Mouse (Mus musculus) gastrocnemius, postnatal 14 days (tissue): ENCODE measurements around the gene Tmem120b. TPM values are rescaled to one million over a fixed set of nuclear protein-coding genes. Genes with fewer than 3 reads are reported as not detected.

Experiments used
- DNase-seq: peaks from one replicate; pipeline ENCODE4 v3.0.0; 2021; ENCODE audit warnings: mixed read lengths
- intact Hi-C: fragments of 180-260 bp; cut with DNase I; formaldehyde crosslinking; loops from one replicate; pipeline ENCODE4 v1.15.1; 2025; ENCODE audit warnings: low total_unique reads
- total RNA-seq, 2 experiments: library from RNA; stranded (reverse); gene quantifications; 2 replicates each; pipeline ENCODE4 v1.2.3; 2021

Tmem120b gene
- total RNA-seq, 2 experiments from 2014 or later = 11.9 TPM

DNA sequence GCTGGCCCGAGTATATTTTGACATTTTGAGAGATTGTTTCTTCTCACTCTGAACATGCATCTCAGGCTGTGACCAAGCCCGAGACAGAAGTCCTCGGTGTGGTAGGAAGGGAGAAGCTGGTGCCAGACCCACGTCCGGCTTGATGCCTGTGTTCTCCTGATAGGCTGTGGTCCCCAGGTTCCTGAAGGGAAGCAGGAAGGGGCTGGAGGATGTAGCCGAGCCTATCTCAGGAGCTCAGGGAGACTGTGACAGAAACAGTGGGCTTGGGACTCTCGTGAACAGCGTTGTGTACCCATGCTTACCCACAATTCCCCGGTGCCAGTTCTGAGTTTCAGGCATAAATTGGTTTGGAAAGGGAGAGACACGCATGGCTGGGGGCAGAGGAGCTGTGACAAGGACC, 50.6 kb downstream of the Tmem120b start:
- DNase-seq = no peak
- intact Hi-C loops = loop anchor here (5.0 kb wide), 2 partner anchors 33 to 52 kb away; partner anchors contain the start of gene Tmem120b

DNA sequence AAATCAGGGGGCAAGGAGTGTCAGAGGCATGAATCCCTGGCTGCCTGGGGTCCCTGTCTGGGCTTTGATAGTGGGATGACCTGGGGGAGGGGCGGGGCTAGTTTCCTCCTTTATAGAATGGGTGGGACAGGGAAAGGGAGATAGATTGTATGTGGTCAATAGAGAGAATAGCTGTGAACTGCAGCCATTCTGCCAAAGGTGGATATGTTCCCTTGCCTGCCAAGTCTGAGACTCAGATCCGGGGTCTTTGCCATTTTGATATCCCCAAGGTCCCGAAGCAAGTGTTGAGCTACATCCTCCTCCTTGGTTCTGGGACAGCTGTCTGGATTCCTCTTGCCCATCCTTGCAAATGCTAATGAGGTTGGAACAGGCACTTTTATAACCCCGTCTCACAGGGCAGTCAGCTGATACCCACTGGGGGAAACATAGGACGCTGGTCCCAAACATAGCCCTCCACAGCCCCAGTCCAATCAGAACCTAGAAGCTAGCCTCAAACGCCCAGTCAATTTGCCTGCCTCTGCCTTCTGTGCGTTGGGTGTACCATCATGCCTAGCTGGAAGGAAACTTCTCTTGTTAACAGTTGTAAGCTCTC, 52.5 kb downstream of the Tmem120b start:
- intact Hi-C loops = no loop called here
- DNase-seq = no peak

DNA sequence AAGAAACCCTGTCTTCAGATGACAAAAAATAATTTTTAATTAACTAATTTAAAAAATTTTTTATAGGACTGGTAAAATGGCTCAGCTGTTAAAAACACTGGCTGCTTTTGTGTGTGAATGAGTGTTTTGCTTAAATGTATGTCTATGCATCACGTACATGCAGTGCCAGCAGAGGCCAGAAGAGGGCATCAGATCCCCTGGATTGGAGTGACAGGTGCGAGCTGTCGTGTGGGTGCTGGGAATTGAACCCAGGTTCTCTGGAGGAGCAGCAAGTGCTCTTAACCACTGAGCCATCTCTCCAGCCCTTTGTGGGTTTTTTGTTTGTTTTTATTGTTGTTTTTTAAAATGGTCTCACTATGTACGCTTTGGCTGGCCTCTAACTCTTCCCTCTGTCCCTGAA, 54.0 kb downstream of the Tmem120b start:
- intact Hi-C loops = no loop called here
- no peak for DNase-seq

DNA sequence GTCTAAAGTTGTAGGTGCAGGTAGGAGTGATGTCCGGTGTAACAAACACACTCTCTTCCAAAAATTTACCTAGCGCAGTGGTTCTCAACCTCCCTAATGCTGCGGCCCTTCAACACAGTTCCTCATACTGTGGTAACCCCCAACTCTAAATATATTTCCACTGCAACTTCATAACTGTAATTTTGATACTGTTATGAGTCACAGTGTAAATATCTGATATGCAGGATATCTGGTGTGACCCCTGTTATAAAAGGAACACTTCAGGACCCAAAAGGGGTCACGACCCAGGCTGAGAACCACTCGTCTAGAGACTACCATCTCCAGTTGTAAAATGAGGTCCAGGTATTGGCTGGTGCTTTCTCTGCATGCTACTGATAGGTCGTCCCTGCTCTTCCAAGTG, 56.9 kb downstream of the Tmem120b start:
- no peak for DNase-seq
- intact Hi-C loops = no loop called here

DNA sequence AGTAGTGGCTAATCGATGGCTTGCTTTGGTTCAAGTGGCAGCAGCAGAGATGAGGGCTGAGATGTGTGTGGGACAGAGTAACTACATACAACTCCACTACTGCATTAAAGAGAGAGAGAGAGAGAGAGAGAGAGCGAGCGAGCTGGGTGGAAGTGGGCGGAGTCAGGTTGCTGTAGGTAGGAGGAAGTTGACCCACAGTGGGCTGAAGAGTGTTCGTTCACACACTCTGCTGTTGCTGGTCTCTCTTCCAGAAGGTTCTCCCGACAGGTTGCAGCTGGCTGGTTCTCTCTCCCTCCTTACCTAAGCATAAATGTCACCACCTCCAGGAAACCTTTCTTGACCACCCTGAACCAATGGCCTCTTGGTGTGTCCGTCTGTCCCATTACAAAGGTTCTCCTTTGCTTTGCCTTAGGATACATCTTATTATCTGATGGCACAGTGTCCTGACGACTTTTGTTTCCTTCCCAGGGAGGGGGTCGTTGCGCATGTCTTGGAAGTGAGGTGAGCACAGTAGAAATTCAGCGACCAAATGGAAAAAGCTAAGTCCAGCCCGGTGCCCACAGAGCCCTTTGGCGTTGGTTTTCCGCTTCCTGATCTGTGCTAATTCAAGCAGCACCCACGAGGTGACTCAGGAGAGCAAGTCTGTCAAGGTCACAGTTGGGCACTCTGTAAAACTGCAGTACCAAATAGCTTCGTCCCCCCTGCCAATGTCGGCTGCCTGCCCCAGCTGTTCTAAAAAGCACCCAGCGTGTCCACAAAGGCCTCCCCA, 57.6 kb downstream of the Tmem120b start:
- intact Hi-C loops = no loop called here
- no peak for DNase-seq

DNA sequence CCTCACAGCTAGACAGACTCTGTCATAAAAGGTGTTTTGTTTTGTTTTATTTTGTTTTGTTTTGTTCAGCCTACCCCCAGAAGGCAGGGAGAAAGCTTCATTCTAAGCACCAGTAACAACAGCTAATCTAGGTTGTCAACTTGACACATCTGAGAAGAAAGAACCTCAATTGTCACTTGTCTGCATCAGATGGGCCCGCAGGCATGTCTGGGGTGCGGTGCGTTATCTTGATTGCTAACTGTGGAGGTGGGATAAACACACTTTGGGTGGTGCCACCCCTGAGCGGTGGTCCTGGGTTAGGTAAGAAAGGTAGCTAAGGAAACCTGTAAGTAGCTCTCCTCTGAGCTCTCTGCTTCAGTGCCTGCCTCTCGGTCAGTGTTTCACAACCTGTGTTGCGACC, 58.8 kb downstream of the Tmem120b start:
- intact Hi-C loops = no loop called here
- DNase-seq = no peak

DNA sequence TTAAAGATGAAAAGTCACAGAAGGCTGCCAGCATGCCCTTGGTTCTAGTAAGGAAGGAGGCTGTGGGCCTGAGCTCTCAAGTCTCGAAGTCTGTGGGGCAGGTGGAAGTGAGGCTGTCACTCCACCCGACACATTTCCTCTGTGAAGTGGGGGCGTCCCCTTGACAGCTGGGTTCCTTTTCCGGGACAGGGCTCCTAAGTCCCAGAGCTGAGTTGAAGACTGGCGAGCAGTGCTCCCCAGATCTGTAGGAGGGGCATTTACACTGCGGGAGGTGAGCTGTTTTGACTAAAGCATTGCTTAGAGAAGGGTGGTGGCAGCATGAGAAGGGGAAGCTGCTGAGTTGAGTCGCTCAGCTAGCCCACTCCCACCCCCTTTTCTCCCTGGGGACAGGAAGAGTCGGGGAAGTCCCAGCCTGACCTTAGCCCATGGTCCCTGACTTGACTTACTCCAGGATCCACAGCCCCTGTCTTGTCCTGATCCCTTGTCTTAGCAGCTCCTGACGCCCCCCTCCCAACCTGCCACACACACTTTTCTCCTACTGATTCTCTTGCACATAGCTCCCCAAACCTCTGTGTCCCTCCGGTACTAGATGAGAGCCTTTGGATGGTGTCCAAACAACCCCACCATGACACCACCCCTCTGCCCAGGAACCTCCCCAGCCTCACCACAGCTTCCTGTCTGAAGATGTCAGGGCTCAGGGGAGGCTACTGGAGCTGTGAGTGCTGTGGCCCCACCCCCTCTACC, 60.4 kb downstream of the Tmem120b start:
- intact Hi-C loops = no loop called here

DNA sequence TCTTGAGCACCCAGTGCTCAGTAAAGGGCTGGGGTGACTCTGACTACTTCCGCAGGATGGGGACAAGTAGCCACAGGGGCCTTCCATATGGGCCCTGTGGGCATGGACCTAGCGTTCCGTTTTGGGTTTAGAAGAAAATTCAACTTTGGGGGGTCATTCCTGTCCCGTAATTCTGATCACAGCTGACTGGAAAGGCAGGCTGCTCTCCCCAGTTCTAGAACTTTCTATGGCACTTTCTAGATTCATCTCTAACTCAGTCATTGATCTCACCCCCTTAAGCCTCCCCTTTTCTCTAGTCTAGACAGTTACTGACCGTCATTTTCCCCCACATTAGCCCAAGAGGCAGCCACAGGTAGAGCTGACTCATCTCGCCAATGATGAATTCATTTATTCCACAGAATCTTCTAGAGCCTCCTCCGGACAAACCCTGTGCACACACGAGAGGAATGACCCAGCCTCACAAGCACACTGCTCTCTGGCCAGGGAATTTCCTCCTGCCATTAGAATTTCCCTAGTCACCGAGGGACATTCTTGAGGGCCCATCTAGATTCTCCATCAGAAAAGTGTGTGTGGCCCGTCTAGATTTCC, 61.0 kb downstream of the Tmem120b start:
- intact Hi-C loops = no loop called here
- no peak for DNase-seq

More for the DNA sequence above, 60.4 kb downstream of the Tmem120b start:
- no peak for DNase-seq

DNA sequence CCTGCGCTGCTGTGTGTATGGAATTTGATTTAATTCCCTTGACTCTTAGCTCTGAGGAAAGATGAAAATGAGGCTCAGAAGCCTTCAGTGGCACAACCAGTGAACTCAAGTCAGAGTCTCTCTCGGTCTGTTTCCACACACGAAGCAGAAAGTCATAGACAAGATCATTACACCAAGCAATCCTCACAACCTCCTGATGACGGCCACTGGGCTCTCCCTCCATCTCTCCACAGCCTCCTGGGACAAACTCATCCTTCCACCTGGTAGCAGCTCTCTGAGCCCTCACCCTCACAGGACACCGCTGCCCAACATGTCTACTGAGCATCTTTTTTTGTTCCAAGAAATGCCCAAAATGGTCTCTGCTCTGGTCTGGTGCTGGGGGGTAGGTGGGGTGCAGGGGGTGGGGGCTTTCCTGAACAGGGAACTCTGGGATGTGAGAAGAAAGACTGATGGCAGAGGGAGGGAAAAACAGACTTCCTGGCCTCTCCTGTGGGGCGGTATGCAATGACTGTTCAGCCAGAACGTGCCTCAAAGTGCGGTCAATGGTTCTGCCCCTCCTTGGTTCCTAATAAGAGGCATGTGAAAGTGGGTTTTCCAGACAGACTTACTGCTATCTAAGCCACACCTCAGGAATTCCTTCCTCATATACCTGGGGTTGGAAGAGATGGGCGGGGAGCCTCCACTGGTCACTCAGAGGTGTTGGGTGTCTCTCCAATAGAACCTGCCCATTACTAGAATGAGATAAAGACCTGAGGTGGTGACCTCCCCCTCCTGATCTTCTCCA, 62.0 kb downstream of the Tmem120b start:
- no peak for DNase-seq
- intact Hi-C loops = no loop called here

DNA sequence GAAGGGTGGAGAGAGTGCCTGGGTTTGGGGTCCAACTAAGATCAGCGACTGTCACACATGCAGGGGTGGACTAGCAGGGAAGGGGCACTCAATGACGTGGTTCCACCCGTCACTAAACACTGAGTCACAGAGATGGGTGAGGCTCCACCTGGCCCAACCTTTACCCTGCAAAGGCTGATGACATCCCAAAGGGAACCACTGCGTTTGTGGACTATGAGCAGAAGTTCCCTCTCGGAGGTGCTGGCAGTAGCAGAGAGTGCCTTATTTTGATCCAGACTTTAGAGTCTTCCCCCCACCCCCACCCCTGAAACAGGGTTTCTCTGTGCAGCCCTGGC, 62.6 kb downstream of the Tmem120b start:
- intact Hi-C loops = no loop called here
- DNase-seq = no peak

DNA sequence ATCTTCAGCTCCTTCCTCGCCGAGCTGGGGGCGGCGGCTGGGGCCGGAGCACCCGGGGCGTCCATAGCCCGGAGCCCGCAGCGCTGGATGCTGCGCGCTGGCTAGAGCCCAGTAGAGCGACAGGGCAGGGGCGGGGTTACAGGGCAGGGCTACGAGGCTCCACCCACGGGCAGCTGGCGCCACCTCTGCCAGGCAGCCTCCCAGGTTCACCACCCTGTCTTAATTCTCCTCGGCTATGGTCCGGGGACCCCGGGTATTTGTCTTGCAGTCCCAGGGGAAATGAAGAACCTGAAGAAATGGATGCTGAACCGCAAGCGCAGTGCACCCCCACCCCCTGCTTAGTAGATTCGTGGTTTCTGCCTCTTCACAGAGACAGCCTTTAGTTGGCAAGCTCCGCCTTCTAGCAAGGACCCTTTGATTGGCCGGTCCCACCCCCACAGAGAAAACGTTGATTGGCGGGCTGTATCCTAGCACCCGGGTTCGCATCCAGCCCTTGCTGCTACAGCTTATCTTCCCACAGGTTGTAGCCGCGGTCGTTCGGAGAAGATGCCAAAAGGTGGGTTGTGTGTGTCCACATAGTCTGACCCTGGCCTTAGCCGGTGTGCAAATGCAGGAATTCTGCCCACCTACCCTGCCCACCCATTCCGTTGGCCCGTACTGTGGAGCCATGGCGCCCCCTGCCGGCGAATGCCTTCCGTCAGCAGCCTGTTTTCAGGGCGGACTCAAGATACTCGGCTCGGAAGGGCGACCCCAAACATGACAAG, 64.3 kb downstream of the Tmem120b start, which contains the start of gene Rhof:
Rhof (minus strand) TSS at position 385 of the 764 bp plus-strand sequence.
- DNase-seq = peak; percentile 81
- intact Hi-C loops = loop anchor here (2.0 kb wide), 1 partner anchor 16 kb away; no protein-coding TSS in a partner anchor

DNA sequence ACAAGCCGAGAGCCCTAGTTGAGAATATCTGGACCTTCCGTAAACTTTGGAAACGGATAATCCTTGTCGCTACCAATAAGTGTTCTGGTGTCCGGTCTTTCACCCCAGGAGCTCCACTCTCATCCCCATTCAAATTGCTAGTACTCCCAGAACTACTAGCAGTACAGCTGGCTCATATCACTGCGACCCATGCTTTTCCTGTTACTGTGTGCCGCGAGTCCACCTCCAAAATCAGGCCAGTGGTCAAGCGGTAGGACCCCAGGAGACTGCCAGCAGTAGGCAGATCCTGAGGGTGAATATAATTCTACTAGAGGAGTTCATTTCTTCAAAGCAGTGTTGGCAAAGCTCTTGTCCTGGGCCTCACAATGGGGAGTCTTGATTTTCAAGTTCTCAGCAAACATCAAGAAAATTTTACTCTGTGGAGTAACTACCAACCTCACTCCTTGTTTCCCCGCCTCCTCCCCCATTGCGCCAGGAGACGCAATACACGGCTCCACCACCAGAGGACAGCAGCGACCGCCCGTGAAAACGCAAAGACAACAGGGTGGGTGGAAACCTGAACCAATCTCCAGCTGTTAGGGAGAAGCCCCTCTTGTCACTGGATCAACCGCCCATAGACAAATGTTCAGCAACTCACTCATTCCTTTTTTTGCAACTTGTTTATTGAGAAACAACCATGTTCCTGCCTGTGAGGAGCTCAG, 65.0 kb downstream of the Tmem120b start:
- intact Hi-C loops = loop anchor here (2.0 kb wide), 1 partner anchor 16 kb away; no protein-coding TSS in a partner anchor
- DNase-seq = peak; percentile 85

DNA sequence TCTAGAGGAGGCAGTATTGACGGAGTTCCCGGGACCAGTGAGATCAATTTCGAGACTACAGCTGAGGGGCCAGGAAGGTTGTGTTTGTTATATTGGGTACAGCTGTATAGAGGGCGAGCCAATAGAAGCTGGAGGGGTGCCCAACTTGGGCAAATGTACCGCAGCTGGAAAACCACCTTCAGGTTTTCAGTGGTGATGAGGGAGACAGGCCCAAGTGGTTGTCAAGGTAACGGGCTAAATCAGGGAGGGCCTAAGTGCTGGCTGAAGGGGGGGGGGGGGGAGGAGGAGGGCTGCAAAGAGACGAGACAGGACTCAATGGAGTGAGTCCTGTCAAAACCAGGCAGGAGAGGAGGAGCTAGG, 65.5 kb downstream of the Tmem120b start:
- intact Hi-C loops = loop anchor here (2.0 kb wide), 1 partner anchor 15 kb away; no protein-coding TSS in a partner anchor
- no peak for DNase-seq

DNA sequence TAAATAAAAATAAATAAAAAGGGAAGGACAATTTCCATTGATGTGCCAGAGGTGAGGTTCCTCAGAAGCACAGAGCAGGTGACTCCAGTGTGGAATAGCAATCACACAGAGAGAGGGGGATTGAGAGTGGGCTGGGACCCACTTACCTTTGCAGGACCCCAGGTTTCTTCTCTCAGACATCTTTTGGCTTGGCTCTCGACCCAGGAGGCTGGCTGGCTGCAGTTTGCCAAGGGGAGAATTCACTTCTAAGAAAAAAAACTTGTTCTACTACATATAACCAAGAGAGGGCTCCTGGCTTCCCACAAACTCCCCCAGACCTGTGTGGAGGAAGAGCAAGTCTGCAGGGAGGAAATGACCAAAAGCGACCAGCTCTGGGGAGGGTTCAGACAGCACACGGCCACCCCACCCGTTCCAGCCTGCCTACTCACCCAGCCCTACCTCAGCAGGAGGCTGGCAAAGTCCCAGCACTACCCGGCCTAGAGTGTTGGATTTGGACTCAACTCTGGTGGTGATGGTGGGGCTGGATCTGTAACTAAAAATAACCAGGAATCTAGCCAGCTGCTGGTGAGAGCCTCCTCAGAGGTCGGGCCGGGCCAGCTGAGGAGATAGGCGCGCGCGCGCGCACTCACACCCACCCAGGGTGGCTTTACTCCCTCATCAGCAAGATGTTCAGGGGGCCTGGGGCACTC, 66.1 kb downstream of the Tmem120b start:
- intact Hi-C loops = no loop called here
- DNase-seq = peak; percentile 85

DNA sequence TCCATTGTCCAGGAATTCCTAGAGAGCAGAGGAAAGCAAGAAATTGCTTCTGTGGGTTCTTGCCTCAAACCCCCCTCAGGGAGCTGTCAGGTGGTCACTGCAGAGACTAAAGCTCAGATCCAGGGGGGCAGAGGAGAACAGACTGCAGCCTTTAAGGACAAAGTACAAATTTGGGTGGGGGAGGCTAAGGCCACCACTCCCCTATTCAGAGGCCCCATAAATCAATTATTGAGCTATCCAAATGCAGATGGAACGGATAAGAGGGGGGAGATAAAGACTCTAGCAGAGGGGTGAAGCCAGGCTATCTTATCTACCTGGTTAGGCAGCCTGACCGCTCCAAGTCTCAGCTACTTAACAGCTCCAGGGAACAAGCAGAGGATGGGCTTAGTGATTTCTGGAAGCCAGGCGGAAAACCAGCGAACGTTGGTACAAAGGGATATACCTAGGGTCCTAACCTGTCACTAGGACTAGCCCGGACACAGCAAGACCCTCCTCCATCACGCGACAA, 66.7 kb downstream of the Tmem120b start:
- no peak for DNase-seq
- intact Hi-C loops = no loop called here

DNA sequence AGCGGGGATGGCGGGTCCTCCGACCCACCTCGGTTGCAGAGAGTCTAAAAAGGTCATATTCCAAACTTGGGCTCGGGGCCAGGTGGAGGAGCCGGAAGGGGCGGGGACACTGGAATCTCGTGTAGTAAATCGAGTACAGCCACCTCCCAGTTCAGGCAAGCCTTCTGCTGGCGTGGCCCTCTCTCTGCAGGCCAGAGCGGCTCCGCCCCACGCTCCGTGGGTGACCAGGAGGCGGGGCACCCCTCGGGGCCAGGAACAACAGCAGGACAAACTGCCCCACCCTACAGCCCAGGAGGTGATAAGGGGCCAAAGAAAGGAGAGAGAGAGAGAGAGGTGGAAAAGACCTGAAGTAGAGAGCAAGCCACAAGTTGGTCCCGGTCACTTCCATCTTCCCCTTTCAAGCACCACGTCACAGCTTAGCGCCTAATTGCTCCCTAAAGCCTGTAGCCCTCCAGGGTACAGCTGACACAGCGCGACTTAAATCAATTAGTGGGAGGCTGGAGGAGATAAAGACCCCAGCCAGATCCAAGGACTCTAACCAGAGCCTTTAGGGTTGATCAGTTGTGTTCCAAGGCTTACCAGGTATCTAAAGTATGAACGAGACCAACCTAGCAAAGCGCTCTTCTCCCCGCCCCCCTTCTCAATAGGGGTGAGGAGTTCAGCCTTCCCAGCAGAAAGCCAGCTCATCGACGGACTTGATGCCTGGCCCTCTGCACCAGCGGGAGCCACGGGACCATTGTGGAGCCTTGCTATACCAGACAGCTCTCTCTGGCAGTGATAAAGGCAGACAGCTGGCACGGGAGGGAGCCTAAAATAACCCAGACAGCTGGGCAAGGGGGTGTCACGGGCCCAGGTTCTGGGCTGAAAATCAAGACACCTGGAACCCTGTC, 67.5 kb downstream of the Tmem120b start:
- DNase-seq = peak; percentile 95
- intact Hi-C loops = no loop called here
